Mouse (Mus musculus): ENCODE data around the gene Gm49630.
"Not testable (repeated sequence)": the region's sequence is repeated elsewhere in the genome, so short reads cannot be mapped to it uniquely, and the experiment has no call there.

Gm49630 gene

GRCm38 (mm10) chr17:7369401-7369800 lies 2.4 kb downstream of the Gm49630 start:
- not testable (repeated sequence) for DNase-seq (ENCODE audit: low read depth, low spot score)

- DNase-seq (ENCODE audit: low read depth, low spot score) = not testable (repeated sequence)
These were observed 5.0 kb downstream of the Gm49630 start for GRCm38 (mm10) chr17:7366676-7367374.

GRCm38 (mm10) chr17:7366265-7366664 lies 5.5 kb downstream of the Gm49630 start:
- not testable (repeated sequence) for DNase-seq (ENCODE audit: low read depth, low spot score)

GRCm38 (mm10) chr17:7365615-7366014 lies 6.2 kb downstream of the Gm49630 start:
- not testable (repeated sequence) for DNase-seq (ENCODE audit: low read depth, low spot score)

GRCm38 (mm10) chr17:7360749-7361465 lies 10.9 kb downstream of the Gm49630 start:
- DNase-seq (ENCODE audit: low read depth, low spot score) = not testable (repeated sequence)

GRCm38 (mm10) chr17:7359806-7360205 lies 12.0 kb downstream of the Gm49630 start:
- DNase-seq (ENCODE audit: low read depth, low spot score) = not testable (repeated sequence)

- not testable (repeated sequence) for DNase-seq (ENCODE audit: low read depth, low spot score)
These were observed 19.2 kb downstream of the Gm49630 start, which contains the start of gene Ttll2 for GRCm38 (mm10) chr17:7352596-7352995. Gene Ttll2, minus strand, starts transcription at chr17:7352696.

- not testable (repeated sequence) for DNase-seq (ENCODE audit: low read depth, low spot score)
These were observed 23.0 kb downstream of the Gm49630 start for GRCm38 (mm10) chr17:7348765-7349164.

GRCm38 (mm10) chr17:7337381-7337780 lies 34.4 kb downstream of the Gm49630 start:
- not testable (repeated sequence) for DNase-seq (ENCODE audit: low read depth, low spot score)

GRCm38 (mm10) chr17:7332745-7333144 lies 39.0 kb downstream of the Gm49630 start:
- not testable (repeated sequence) for DNase-seq (ENCODE audit: low read depth, low spot score)

- not testable (repeated sequence) for DNase-seq (ENCODE audit: low read depth, low spot score)
These were observed 45.4 kb downstream of the Gm49630 start for GRCm38 (mm10) chr17:7326415-7326814.

GRCm38 (mm10) chr17:7324346-7324745 lies 47.4 kb downstream of the Gm49630 start, which contains the start of gene Tcp10a:
Gene Tcp10a, plus strand, starts transcription at chr17:7324646.
- DNase-seq (ENCODE audit: low read depth, low spot score) = not testable (repeated sequence)

GRCm38 (mm10) chr17:7319789-7320188 lies 52.0 kb downstream of the Gm49630 start:
- not testable (repeated sequence) for DNase-seq (ENCODE audit: low read depth, low spot score)

- not testable (repeated sequence) for DNase-seq (ENCODE audit: low read depth, low spot score)
These were observed 55.9 kb downstream of the Gm49630 start for GRCm38 (mm10) chr17:7315693-7316382.

- DNase-seq (ENCODE audit: low read depth, low spot score) = not testable (repeated sequence)
These were observed 65.2 kb downstream of the Gm49630 start for GRCm38 (mm10) chr17:7306278-7307196.

All from brain, embryonic 18.5 days (tissue).